Mouse (Mus musculus) central nervous system, embryonic 11.5 days (tissue): ENCODE data around the gene Rnf157. TPM values are rescaled to one million over a fixed set of nuclear protein-coding genes. Genes with fewer than 3 reads are reported as not detected.

Experiments used
- polyA plus RNA-seq: library from polyadenylated mRNA; depleted of rRNA; stranded (reverse); fragments of >200 nt; gene quantifications from 2 replicates; pipeline ENCODE4 v1.2.3, GENCODE M21; 2012; rRNA removed

Rnf157 gene
- polyA plus RNA-seq: 16.4 and 30.4 TPM in 2 replicates

DNA sequence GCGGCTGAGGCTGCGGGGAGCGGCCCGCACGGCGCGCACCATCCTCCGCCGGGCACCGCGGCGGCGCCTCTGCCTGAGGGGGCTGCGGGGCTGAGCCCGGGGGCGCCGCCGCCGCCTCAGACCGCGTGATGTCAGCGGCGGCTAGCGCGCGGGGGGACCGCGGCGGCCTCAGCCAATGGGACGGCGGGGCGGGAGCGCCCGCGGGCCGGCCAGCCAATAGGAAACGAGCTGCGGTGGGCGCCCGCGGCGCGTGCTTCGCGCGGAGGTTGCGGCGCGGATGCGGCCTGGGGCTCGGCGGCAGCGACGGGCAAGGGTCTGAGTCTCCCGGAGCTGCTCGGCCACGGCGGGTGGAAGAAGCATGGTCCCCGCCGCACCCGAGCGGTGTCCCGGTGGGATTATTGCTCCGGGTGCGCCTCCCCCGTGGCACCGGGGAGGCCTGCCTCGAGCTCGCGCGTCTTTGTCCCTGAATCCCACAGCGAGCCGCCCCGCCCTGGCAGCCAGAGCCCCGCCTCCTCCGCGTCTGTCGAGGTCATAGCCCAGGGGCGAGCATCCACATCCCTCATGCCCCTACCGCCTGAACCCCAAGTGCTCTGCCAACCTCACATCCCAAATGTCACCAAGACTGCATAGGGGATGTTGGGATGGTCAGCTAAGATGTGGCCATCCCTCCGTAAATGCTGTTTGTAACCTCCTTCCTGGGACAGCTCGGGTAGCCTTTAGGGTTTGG is at the start of gene Rnf157:
Gene Rnf157, minus strand, starts transcription at position 129 of the 727 bp plus-strand sequence.

DNA sequence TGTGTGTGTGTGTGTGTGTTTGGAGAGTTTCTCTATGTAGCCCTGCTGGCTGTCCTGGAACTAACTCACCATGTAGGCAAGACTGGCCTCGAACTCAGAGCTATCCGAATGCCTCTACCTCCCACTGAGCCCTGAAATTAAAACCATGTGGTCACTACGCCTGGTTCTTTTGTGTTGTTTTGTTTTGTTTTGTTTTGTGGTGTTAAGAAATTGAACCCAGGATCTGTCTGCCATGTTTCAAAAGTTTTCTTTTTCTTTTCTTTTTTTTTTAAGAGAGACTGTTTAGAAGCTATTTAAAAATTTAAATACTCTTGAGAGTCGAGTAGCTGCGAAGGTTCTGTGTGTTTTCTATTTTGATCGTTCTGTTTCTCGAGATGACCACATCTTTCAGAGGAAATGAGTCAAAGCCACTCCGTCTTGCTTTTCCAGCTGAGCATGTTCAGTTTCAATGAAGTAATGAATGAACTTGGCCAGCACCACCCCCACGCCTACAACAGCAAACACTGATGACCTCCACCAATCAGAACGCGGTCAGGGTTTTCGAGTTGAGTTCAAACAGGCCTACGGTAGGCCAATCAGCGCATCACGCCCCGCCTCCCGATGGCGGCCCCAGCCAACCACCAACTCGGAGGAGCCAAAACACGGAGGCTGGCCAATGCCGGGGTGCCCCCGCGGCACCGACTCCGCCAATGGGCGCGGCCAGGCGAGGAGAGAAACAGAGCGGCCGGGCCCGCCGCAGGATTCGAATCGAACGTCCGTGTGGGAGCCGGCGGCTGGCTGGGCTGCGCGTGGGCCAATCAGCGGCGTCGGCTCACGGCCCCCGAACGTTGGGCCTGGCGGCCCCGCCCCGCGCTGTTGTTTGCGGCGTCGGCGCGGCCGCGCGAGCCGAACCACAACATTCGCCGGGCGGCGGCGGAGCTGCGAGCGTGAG is 20.8 kb upstream of the Rnf157 start, which contains the start of gene Ubald2:
Gene Ubald2, plus strand, starts transcription at position 739 of the 931 bp plus-strand sequence.

GRCm38 (mm10) chr11:116335244-116336036 is 77.4 kb downstream of the Rnf157 start, which contains the start of gene Foxj1:
Gene Foxj1, minus strand, starts transcription at chr11:116335399.

GRCm38 (mm10) chr11:116307019-116307725 is 105.7 kb downstream of the Rnf157 start, which contains the start of gene Exoc7:
Gene Exoc7, minus strand, starts transcription at chr11:116307233.

Other genes starting within 250 kb of the Rnf157 start
- gene Fbf1, start 244.9 kb downstream of the Rnf157 start, polyA plus RNA-seq: 90.4 and 121 TPM in 2 replicates
- gene Ten1, start 214.2 kb downstream of the Rnf157 start, polyA plus RNA-seq: 39.9 and 49.1 TPM in 2 replicates
- gene Acox1, start 214.0 kb downstream of the Rnf157 start, polyA plus RNA-seq: 25.4 and 35.0 TPM in 2 replicates
- 0.63 and 0.73 TPM in 2 replicates for gene Evpl, start 175.0 kb downstream of the Rnf157 start, polyA plus RNA-seq
- gene Srp68, start 138.8 kb downstream of the Rnf157 start, polyA plus RNA-seq: 90.9 and 101 TPM in 2 replicates
- gene Galr2, start 132.1 kb downstream of the Rnf157 start, polyA plus RNA-seq: 0.21 and 0.23 TPM in 2 replicates
- 56.4 and 74.6 TPM in 2 replicates for gene Exoc7, start 105.8 kb downstream of the Rnf157 start, polyA plus RNA-seq
- 6.3 and 10.8 TPM in 2 replicates for gene Foxj1, start 77.6 kb downstream of the Rnf157 start, polyA plus RNA-seq
- 91.3 and 135 TPM in 2 replicates for gene Ubald2, start 21.1 kb upstream of the Rnf157 start, polyA plus RNA-seq
- gene Qrich2, start 53.2 kb upstream of the Rnf157 start, polyA plus RNA-seq: 0.12 and 0.14 TPM in 2 replicates
- gene Prpsap1, start 81.2 kb upstream of the Rnf157 start, polyA plus RNA-seq: 106 and 131 TPM in 2 replicates
- gene Sphk1, start 117.9 kb upstream of the Rnf157 start, polyA plus RNA-seq: 7.0 and 10.9 TPM in 2 replicates
- 34.7 and 36.3 TPM in 2 replicates for gene Ube2o, start 168.4 kb upstream of the Rnf157 start, polyA plus RNA-seq
- gene Aanat, start 173.4 kb upstream of the Rnf157 start, polyA plus RNA-seq: 0.18 and 0.27 TPM in 2 replicates
- 2.6 and 6.7 TPM in 2 replicates for gene Rhbdf2, start 214.0 kb upstream of the Rnf157 start, polyA plus RNA-seq
- 0.23 and 0.32 TPM in 2 replicates for gene Prcd, start 240.5 kb upstream of the Rnf157 start, polyA plus RNA-seq
- gene Cygb, start 241.3 kb upstream of the Rnf157 start, polyA plus RNA-seq: 2.0 and 3.7 TPM in 2 replicates